Mouse (Mus musculus): ENCODE measurements at regions not wholly inside any gene's neighbourhood (a gene's known extent, or its start where the extent isn't known, plus 50 kb on each side); places are given as distances from the start of the nearest gene placed in this dataset.

DNA sequence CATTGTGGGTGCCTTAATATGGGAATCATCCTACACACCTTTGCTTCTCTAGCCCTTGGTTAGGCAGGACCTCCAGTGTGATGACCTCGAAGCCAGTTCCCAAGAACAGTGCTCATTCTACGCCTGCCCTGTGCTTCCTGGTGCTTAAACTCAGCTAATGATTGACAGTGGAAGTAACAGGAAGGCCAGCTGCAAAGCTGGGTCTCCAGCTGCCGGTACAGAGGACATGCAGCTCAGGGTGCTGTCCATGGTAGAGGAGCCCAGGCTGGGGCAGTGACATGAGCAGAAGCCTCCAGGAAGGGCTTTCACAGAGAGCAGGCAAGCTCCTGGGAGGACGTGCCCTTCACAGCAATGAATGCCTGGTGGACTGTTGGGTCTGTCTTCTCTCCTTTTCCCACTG, 293.6 kb downstream of the 3100002H09Rik start:
- no peak for DNase-seq (ENCODE audit: low read depth, low spot score)

DNA sequence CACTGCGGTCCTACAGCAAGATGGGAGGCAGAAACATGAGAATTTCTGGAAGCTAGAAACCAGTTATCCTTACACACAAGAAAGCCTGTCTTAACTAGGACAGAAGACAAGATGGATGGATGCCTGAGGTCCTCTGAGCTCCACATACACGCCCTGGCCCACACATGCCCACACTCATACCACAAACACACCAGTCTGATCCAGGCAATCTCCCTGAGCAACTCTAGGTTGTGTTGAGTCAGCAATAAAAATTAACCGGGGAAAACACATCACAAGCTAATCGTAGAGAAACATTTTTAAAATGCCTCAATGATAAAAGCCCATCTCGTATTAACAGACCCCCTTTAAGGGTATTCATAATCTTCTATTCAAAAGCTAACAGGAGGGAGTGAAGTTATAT, 298.9 kb downstream of the 3100002H09Rik start:
- H3K4me3 ChIP-seq (ENCODE audit: control insufficient read depth in 1 of 2, insufficient read depth in 1 of 2, low read depth in 2 of 2, low read length in 2 of 2) = no peak overlapping the region
- no peak for DNase-seq (ENCODE audit: low read depth, low spot score)
- H3K27me3 ChIP-seq (ENCODE audit: control insufficient read depth in 1 of 2, insufficient read depth in 2 of 2, low read length in 2 of 2) = no peaks in the 10 kb centered on the region
- no peaks in the 10 kb centered on the region for H3K36me3 ChIP-seq (ENCODE audit: control insufficient read depth in 1 of 2, insufficient read depth in 2 of 2, low read length in 2 of 2)
- TF ChIP-seq CHD1 (IDR thresholded peaks at IDR 0.05; ENCODE audit: low read depth, low read length) (no peak), JUND (IDR thresholded peaks at IDR 0.05; ENCODE audit: low read depth, low read length) (no peak), ZC3H11A (IDR thresholded peaks at IDR 0.05; ENCODE audit: low read depth, low read length) (no peak), GATA1 (IDR thresholded peaks at IDR 0.05; ENCODE audit: low read depth, low read length) (no peak), TCF12 (IDR thresholded peaks at IDR 0.05; ENCODE audit: low read depth, low read length) (no peak), USF2 (IDR thresholded peaks at IDR 0.05; ENCODE audit: borderline replicate concordance in 1 of 2, insufficient read depth in 1 of 2, low read depth in 1 of 2, low read length in 2 of 2) (no peak)
- no peak overlapping the region for H3K27ac ChIP-seq (ENCODE audit: control insufficient read depth, low read depth, low read length)
- no peaks in the 10 kb centered on the region for H3K79me2 ChIP-seq (ENCODE audit: control insufficient read depth, insufficient read depth, low read length, poor library complexity)
- no peaks in the 10 kb centered on the region for H3K4me1 ChIP-seq (ENCODE audit: control insufficient read depth in 1 of 2, insufficient read depth in 2 of 2, low read length in 2 of 2)
- no peak overlapping the region for H3K9ac ChIP-seq (ENCODE audit: control insufficient read depth, low read depth, low read length, poor library complexity, severe bottlenecking)
- H3K9me3 ChIP-seq (replicated peaks; ENCODE audit: insufficient read depth, low read length) = no peaks in the 10 kb centered on the region

More for the DNA sequence above, 293.6 kb downstream of the 3100002H09Rik start:
- no peaks in the 10 kb centered on the region for H3K9me3 ChIP-seq (replicated peaks; ENCODE audit: insufficient read depth, low read length)
- no peak overlapping the region for H3K9ac ChIP-seq (ENCODE audit: control insufficient read depth, low read depth, low read length, poor library complexity, severe bottlenecking)
- no peaks in the 10 kb centered on the region for H3K27me3 ChIP-seq (ENCODE audit: control insufficient read depth in 1 of 2, insufficient read depth in 2 of 2, low read length in 2 of 2)
- no peaks in the 10 kb centered on the region for H3K36me3 ChIP-seq (ENCODE audit: control insufficient read depth in 1 of 2, insufficient read depth in 2 of 2, low read length in 2 of 2)
- H3K4me1 ChIP-seq (ENCODE audit: control insufficient read depth in 1 of 2, insufficient read depth in 2 of 2, low read length in 2 of 2) = no peaks in the 10 kb centered on the region
- no peak overlapping the region for H3K27ac ChIP-seq (ENCODE audit: control insufficient read depth, low read depth, low read length)
- H3K79me2 ChIP-seq (ENCODE audit: control insufficient read depth, insufficient read depth, low read length, poor library complexity) = no peaks in the 10 kb centered on the region
- no peak overlapping the region for H3K4me3 ChIP-seq (ENCODE audit: control insufficient read depth in 1 of 2, insufficient read depth in 1 of 2, low read depth in 2 of 2, low read length in 2 of 2)
- TF ChIP-seq CHD2 (IDR thresholded peaks at IDR 0.05; ENCODE audit: low read length) (no peak), POLR2A (IDR thresholded peaks at IDR 0.05; ENCODE audit: control insufficient read depth in 1 of 2, insufficient read depth in 1 of 2, low read depth in 1 of 2, low read length in 2 of 2, poor library complexity in 1 of 2) (no peak), NRF1 (IDR thresholded peaks at IDR 0.05; ENCODE audit: insufficient read depth, low read depth, low read length, poor library complexity, severe bottlenecking) (no peak), GATA1 (IDR thresholded peaks at IDR 0.05; ENCODE audit: low read depth, low read length) (no peak), ZKSCAN1 (IDR thresholded peaks at IDR 0.05; ENCODE audit: low read depth, low read length) (no peak), E2F4 (IDR thresholded peaks at IDR 0.05; ENCODE audit: borderline replicate concordance, low read depth, low read length) (no peak), MYC (IDR thresholded peaks at IDR 0.05; ENCODE audit: low read depth, low read length) (no peak), KAT2A (conservative IDR thresholded peaks at IDR 0.05; ENCODE audit: low read depth, low read length) (no peak), SMC3 (IDR thresholded peaks at IDR 0.05; ENCODE audit: low read depth, low read length) (no peak), TAL1 (IDR thresholded peaks at IDR 0.05; ENCODE audit: low read length) (no peak), MAZ (IDR thresholded peaks at IDR 0.05; ENCODE audit: low read depth, low read length) (no peak)

DNA sequence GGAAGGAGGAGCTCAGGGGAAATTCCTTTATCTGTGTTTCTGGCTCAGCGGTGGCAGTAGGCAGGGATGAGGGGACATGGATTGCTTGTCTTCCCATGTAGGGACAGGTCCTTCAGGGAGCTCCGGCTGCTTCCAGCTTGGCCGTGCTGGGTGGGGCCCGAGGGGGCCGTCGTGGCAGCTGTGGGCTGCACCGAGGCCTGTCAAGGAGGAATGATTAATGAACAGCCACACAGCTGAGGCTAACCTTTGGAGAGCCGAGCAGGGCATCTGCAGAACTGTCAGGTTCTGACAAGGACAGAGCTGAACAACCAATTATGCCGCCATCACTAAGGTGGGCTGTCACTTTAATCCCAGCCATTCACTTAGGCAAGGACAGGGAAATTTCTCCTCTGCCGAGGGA, 300.0 kb downstream of the 3100002H09Rik start:
- Histone ChIP-seq H3K9ac (ENCODE audit: control insufficient read depth, low read depth, low read length, poor library complexity, severe bottlenecking) (no peak overlapping the region), H3K36me3 (ENCODE audit: control insufficient read depth in 1 of 2, insufficient read depth in 2 of 2, low read length in 2 of 2) (no peaks in the 10 kb centered on the region), H3K4me3 (ENCODE audit: control insufficient read depth in 1 of 2, insufficient read depth in 1 of 2, low read depth in 2 of 2, low read length in 2 of 2) (no peak overlapping the region), H3K9me3 (replicated peaks; ENCODE audit: insufficient read depth, low read length) (no peaks in the 10 kb centered on the region), H3K27ac (ENCODE audit: control insufficient read depth, low read depth, low read length) (no peak overlapping the region), H3K79me2 (ENCODE audit: control insufficient read depth, insufficient read depth, low read length, poor library complexity) (no peaks in the 10 kb centered on the region), H3K27me3 (ENCODE audit: control insufficient read depth in 1 of 2, insufficient read depth in 2 of 2, low read length in 2 of 2) (no peaks in the 10 kb centered on the region), H3K4me1 (ENCODE audit: control insufficient read depth in 1 of 2, insufficient read depth in 2 of 2, low read length in 2 of 2) (no peaks in the 10 kb centered on the region)
- DNase-seq (ENCODE audit: low read depth, low spot score) = no peak
- TF ChIP-seq RCOR1 (IDR thresholded peaks at IDR 0.05; ENCODE audit: low read depth, low read length) = no peak
- TF ChIP-seq MEF2A (IDR thresholded peaks at IDR 0.05; ENCODE audit: extremely low read depth, insufficient replicate concordance, low read depth, low read length, poor library complexity, severe bottlenecking) = no peak
- no peak for TF ChIP-seq MYC (IDR thresholded peaks at IDR 0.05; ENCODE audit: low read depth, low read length)
- no peak for TF ChIP-seq USF1 (IDR thresholded peaks at IDR 0.05; ENCODE audit: low read depth, low read length)
- TF ChIP-seq JUND (IDR thresholded peaks at IDR 0.05; ENCODE audit: low read depth, low read length) = no peak
- no peak for TF ChIP-seq CTCF (IDR thresholded peaks at IDR 0.05 in 2 of 3, conservative IDR thresholded peaks at IDR 0.05 in 1 of 3; ENCODE audit: control insufficient read depth in 1 of 3, insufficient read depth in 1 of 3, low read depth in 2 of 3, low read length in 3 of 3, poor library complexity in 1 of 3, severe bottlenecking in 1 of 3)
- no peak for TF ChIP-seq CHD2 (IDR thresholded peaks at IDR 0.05; ENCODE audit: low read length)
- no peak for TF ChIP-seq TCF12 (IDR thresholded peaks at IDR 0.05; ENCODE audit: low read depth, low read length)
- no peak for TF ChIP-seq UBTF (IDR thresholded peaks at IDR 0.05; ENCODE audit: borderline replicate concordance, insufficient read depth, low read depth, low read length)
- TF ChIP-seq ZC3H11A (IDR thresholded peaks at IDR 0.05; ENCODE audit: low read depth, low read length) = no peak
- TF ChIP-seq RAD21 (IDR thresholded peaks at IDR 0.05; ENCODE audit: low read depth, low read length) = no peak
